Mouse (Mus musculus): ENCODE data around the gene Fmnl1. TPM values are rescaled to one million over a fixed set of nuclear protein-coding genes. Genes with fewer than 3 reads are reported as not detected.

The Fmnl1 gene
- polyA plus RNA-seq, 1 experiment from 2014 or later = 5.9 TPM

DNA sequence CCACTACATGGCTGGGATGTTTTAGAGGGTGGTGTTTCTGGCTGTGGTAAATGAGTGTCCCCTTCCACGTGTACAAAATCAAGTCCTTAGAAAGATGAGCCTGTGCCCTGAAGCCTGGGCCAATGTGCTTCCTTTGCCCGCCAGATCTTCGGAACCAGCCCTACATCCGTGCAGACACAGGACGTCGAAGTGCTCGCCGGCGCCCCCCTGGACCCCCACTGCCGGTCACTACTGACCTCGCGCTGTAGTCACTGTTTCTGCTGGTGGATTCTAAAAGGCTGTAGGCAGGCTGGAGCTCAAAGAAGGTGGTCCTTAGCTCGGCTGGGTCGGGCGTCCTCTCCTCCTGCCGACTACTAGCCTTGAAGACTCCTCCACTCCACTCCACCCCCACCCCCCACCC is 27.4 kb downstream of the Fmnl1 start:
- H3K9me3 ChIP-seq (ENCODE audit: low read length) = no peaks in the 10 kb centered on the region
- H3K4me1 ChIP-seq (ENCODE audit: insufficient read depth) = no peaks in the 10 kb centered on the region
- ATAC-seq = no peak
- WGBS (ENCODE audit: insufficient replicate concordance) = 52% methylated on average over 16 of the region's 16 CpGs
- DNase-seq = no peak
- 0 out of 2 replicates have a peak, but pooled peaks cover 5% of the 10 kb centered on the region for H3K36me3 ChIP-seq (replicated peaks; ENCODE audit: insufficient read depth, low read length)
- no peak overlapping the region for H3K9ac ChIP-seq (replicated peaks)
- TF ChIP-seq CTCF (IDR thresholded peaks at IDR 0.05; ENCODE audit: low read depth) = no peak
- TF ChIP-seq EP300 (IDR thresholded peaks at IDR 0.05; ENCODE audit: low read depth) = no peak
- H3K4me2 ChIP-seq (ENCODE audit: low read depth, low read length) = no peak overlapping the region
- H3K27me3 ChIP-seq (ENCODE audit: insufficient read depth, low read length) = peaks cover 37% of the 10 kb centered on the region
- H3K27ac ChIP-seq (ENCODE audit: low read depth) = no peak overlapping the region
- no peak overlapping the region for H3K4me3 ChIP-seq (ENCODE audit: low read depth, low read length)

DNA sequence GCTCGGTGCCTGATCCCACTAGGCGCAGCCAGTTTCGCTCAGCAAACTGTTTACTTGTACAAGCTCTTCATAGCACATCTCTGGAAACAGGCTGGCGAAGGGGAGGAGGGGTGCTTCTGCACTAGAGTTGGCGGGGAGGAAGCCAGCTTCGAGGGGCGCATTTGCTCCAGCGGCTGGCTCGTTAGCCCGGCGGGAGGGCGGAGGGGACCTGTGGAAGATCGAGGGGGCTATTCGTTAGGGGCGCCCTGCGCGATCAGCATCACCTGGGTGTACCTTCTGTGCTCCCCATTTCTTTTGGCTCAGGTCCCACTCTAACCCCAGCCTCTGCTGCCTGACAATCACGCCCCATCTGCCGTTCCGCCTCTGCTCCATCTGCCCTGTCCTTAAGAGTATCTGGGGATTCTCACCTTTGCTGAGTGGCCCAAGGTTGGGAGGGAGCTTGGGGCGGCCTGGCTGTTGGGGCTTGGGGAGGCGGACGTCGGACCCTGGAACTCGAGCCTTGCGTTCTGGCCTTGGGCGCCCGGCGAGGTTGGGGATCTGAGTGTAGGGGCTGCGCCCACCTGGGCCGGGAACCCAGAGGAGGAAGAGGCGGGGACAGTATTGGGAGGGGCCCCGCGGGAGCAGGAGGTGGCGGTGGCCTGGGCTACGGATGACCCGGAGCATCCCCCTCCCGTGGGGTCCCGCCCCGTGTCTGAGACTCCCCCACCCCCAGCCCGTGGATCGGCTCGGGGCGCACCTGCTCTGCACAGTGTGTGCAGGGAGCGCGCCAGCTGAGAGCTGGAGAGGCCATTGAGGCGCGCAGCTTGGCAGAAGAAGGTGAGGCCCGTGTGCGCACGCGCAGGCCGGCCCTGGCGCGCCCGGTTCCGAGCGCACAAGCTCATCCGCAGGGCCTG is 28.2 kb downstream of the Fmnl1 start:
- Histone ChIP-seq H3K4me1 (ENCODE audit: insufficient read depth) (no peaks in the 10 kb centered on the region), H3K9me3 (ENCODE audit: low read length) (no peaks in the 10 kb centered on the region), H3K27ac (ENCODE audit: low read depth) (no peak overlapping the region), H3K27me3 (ENCODE audit: insufficient read depth, low read length) (peaks cover 29% of the 10 kb centered on the region), H3K4me3 (ENCODE audit: low read depth, low read length) (peak overlapping the region; percentile 19; the same call in 1 of the 2 replicates), H3K36me3 (replicated peaks; ENCODE audit: insufficient read depth, low read length) (0 out of 2 replicates have a peak, but pooled peaks cover 1% of the 10 kb centered on the region), H3K4me2 (ENCODE audit: low read depth, low read length) (peak overlapping the region; percentile 26; the same call in 1 of the 2 replicates), H3K9ac (replicated peaks) (no peak overlapping the region)
- no peak for TF ChIP-seq EP300 (IDR thresholded peaks at IDR 0.05; ENCODE audit: low read depth)
- TF ChIP-seq CTCF (IDR thresholded peaks at IDR 0.05; ENCODE audit: low read depth) = no peak
- ATAC-seq (no peak), DNase-seq (no peak)
- 44% methylated on average over 50 of the region's 59 CpGs for WGBS (ENCODE audit: insufficient replicate concordance)

DNA sequence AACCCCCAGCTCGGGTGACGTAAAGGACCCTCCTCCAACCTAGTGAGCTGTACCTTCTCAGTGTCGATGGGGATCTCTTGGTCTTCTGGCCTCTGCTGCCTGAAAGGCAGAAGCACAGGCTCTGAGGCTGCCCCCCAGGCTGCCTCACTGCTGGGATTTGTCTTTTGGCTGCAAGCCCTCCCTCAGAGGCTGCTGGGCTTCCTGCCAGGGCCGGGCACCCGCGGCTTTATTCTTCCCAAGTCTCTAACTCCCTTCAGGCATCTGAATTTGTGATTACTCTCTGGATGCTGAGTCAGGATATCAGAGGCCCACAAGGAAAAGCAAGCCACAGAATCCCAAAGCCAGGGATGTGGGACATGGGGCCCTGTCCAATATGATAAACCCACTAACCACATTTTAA is 30.8 kb downstream of the Fmnl1 start:
- H3K4me3 ChIP-seq (ENCODE audit: low read depth, low read length) = no peak overlapping the region
- H3K36me3 ChIP-seq (replicated peaks; ENCODE audit: insufficient read depth, low read length) = no peaks in the 10 kb centered on the region
- TF ChIP-seq EP300 (IDR thresholded peaks at IDR 0.05; ENCODE audit: low read depth) = no peak
- no peak for TF ChIP-seq CTCF (IDR thresholded peaks at IDR 0.05; ENCODE audit: low read depth)
- peaks cover 28% of the 10 kb centered on the region for H3K27me3 ChIP-seq (ENCODE audit: insufficient read depth, low read length)
- H3K4me2 ChIP-seq (ENCODE audit: low read depth, low read length) = no peak overlapping the region
- DNase-seq (no peak), ATAC-seq (no peak)
- WGBS (ENCODE audit: insufficient replicate concordance) = 43% methylated on average over 6 of the region's 6 CpGs
- H3K27ac ChIP-seq (ENCODE audit: low read depth) = no peak overlapping the region
- no peak overlapping the region for H3K9ac ChIP-seq (replicated peaks)
- no peaks in the 10 kb centered on the region for H3K9me3 ChIP-seq (ENCODE audit: low read length)
- no peaks in the 10 kb centered on the region for H3K4me1 ChIP-seq (ENCODE audit: insufficient read depth)

DNA sequence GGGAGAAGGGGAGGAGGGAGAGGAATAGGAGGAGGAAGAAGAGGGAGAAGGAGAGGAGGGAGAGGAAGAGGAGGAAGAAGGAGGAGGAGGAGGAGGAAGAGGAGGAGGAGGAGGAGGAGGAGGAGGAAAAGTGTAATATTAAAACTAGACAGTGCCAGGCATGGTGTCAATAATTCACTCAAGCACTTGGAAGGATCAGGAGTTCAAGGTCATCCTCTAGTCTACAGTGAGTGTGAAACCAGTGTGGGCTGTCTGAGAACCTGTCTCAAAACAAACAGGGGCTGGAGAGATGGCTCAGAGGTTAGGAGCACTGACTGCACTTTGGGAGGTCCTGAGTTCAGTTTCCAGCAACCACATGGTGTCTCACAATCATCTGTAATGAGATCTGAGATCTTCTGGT is 31.5 kb downstream of the Fmnl1 start:
- H3K4me1 ChIP-seq (ENCODE audit: insufficient read depth) = no peaks in the 10 kb centered on the region

DNA sequence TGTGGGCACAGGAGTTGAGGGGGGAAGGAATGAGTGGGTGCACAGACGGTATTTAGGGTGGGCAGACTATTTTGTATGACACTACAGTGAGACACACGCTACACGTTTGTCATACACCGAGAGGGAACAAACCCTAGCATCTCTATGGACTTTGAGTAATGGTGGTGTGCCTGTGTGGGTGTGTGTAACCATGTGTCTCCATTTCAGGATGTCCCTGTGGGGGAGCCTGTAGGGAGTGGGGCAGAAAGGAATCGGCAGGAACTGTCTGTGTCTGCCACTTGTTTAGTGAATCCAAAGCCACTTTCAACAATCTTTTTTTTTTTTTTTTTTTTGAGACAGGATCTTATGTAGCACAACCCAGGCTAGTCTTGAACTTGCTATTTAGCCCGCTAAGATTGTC is 35.3 kb downstream of the Fmnl1 start:
- H3K4me1 ChIP-seq (ENCODE audit: insufficient read depth) = no peaks in the 10 kb centered on the region
- no peak overlapping the region for H3K4me2 ChIP-seq (ENCODE audit: low read depth, low read length)
- DNase-seq (no peak), ATAC-seq (no peak)
- no peak overlapping the region for H3K27ac ChIP-seq (ENCODE audit: low read depth)
- WGBS (ENCODE audit: insufficient replicate concordance) = 85% methylated on average over 6 of the region's 6 CpGs
- H3K9ac ChIP-seq (replicated peaks) = no peak overlapping the region
- no peaks in the 10 kb centered on the region for H3K27me3 ChIP-seq (ENCODE audit: insufficient read depth, low read length)
- H3K9me3 ChIP-seq (ENCODE audit: low read length) = no peaks in the 10 kb centered on the region
- no peaks in the 10 kb centered on the region for H3K36me3 ChIP-seq (replicated peaks; ENCODE audit: insufficient read depth, low read length)
- H3K4me3 ChIP-seq (ENCODE audit: low read depth, low read length) = no peak overlapping the region
- TF ChIP-seq EP300 (IDR thresholded peaks at IDR 0.05; ENCODE audit: low read depth) (no peak), CTCF (IDR thresholded peaks at IDR 0.05; ENCODE audit: low read depth) (no peak)

More for the DNA sequence above, 31.5 kb downstream of the Fmnl1 start:
- Histone ChIP-seq H3K9ac (replicated peaks) (no peak overlapping the region), H3K9me3 (ENCODE audit: low read length) (no peaks in the 10 kb centered on the region), H3K4me2 (ENCODE audit: low read depth, low read length) (no peak overlapping the region), H3K27ac (ENCODE audit: low read depth) (no peak overlapping the region), H3K36me3 (replicated peaks; ENCODE audit: insufficient read depth, low read length) (no peaks in the 10 kb centered on the region), H3K27me3 (ENCODE audit: insufficient read depth, low read length) (peaks cover 25% of the 10 kb centered on the region), H3K4me3 (ENCODE audit: low read depth, low read length) (no peak overlapping the region)
- no peak for TF ChIP-seq EP300 (IDR thresholded peaks at IDR 0.05; ENCODE audit: low read depth)
- TF ChIP-seq CTCF (IDR thresholded peaks at IDR 0.05; ENCODE audit: low read depth) = no peak
- no peak for ATAC-seq
- no peak for DNase-seq

DNA sequence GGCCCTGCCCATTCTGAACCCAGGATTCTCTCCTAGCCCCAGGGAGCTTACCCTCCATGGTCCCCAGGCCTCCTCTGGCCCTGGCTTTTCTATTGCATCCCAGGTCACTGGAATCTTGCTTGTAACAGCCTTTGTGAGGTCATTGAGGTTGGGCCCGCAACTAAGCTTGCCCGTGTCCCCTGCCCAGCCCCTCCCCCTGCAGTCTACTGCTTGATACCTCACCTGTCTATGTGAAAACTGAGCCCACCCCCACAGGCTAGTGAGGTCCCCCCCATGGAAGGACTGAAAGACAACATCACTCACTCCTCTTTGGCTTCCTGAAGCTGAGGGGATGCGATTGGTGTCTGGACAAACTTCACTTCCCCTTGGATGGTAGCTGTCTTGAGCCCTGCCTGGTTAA is 37.6 kb downstream of the Fmnl1 start, which contains the start of gene 1700023F06Rik:
TSS of gene 1700023F06Rik (minus strand) at position 101 of the 400 bp plus-strand sequence.
- H3K9ac ChIP-seq (replicated peaks) = no peak within 1 kb of the TSS
- H3K36me3 ChIP-seq (replicated peaks; ENCODE audit: insufficient read depth, low read length) = no peaks in the 10 kb centered on the region
- ATAC-seq (no peak), DNase-seq (no peak)
- no peak within 1 kb of the TSS for H3K27ac ChIP-seq (ENCODE audit: low read depth)
- WGBS (ENCODE audit: insufficient replicate concordance) = 77% methylated on average over 3 of the region's 3 CpGs
- H3K9me3 ChIP-seq (ENCODE audit: low read length) = no peaks in the 10 kb centered on the region
- TF ChIP-seq EP300 (IDR thresholded peaks at IDR 0.05; ENCODE audit: low read depth) (no peak), CTCF (IDR thresholded peaks at IDR 0.05; ENCODE audit: low read depth) (no peak)
- no peak within 1 kb of the TSS for H3K4me2 ChIP-seq (ENCODE audit: low read depth, low read length)
- no peaks in the 10 kb centered on the region for H3K4me1 ChIP-seq (ENCODE audit: insufficient read depth)
- no peak within 1 kb of the TSS for H3K4me3 ChIP-seq (ENCODE audit: low read depth, low read length)
- H3K27me3 ChIP-seq (ENCODE audit: insufficient read depth, low read length) = no peaks in the 10 kb centered on the region

All from liver, postnatal 0 days (tissue).